9 mouse cellular contexts compared by ENCODE assay signal in genomic region chr5:119670566-119671108, GRCm38 (mm10). TPM values are rescaled to one million over a fixed set of nuclear protein-coding genes. Genes with fewer than 3 reads are reported as not detected.
A peak's percentile ranks its signal among the peaks of the same experiment; 100 is the strongest.
DNase-seq lines count a peak whose midpoint lies in the region; ATAC-seq and TF ChIP-seq lines count a peak whose summit lies in the region.
"Had no signal": no experiment of that assay in that cellular context is flagged by ENCODE, and none has a peak within 500 bp of the region (broad histone marks: within the 10 kb centered on the region; RNA-seq: fewer than 3 reads in every experiment).

Gene Tbx3 (plus strand): TSS chr5:119670669.

- DNase-seq in 3134 (ENCODE audit: extremely low read depth, insufficient read length, low spot score), result peak; percentile 99
- peak; percentile 69 for DNase-seq in brain, adult 2 months (ENCODE audit: low read depth, low spot score)
- peak; percentile 93 for DNase-seq in kidney, postnatal 10 days
- DNase-seq in thymus, adult 2 months, result peak; percentile 16

- H3K9me3 ChIP-seq in forebrain, embryonic 12.5 days, result no peaks in the 10 kb centered on the region
- H3K9me3 ChIP-seq in heart, embryonic 15.5 days (replicated peaks), result no peaks in the 10 kb centered on the region
- no peaks in the 10 kb centered on the region for H3K9me3 ChIP-seq in liver, embryonic 12.5 days (replicated peaks)
- no peaks in the 10 kb centered on the region for H3K9me3 ChIP-seq in neural tube, embryonic 12.5 days

- peaks cover 21% of the 10 kb centered on the region for H3K4me1 ChIP-seq in forebrain, embryonic 12.5 days
- peaks cover 30% of the 10 kb centered on the region for H3K4me1 ChIP-seq in heart, embryonic 15.5 days (replicated peaks)
- H3K4me1 ChIP-seq in liver, embryonic 12.5 days, result peaks cover 19% of the 10 kb centered on the region; the same call in 1 of the 2 replicates
- H3K4me1 ChIP-seq in neural tube, embryonic 12.5 days, result peaks cover 16% of the 10 kb centered on the region; the same call in 1 of the 2 replicates
- no peaks in the 10 kb centered on the region for H3K4me1 ChIP-seq in thymus, adult 2 months (replicated peaks; ENCODE audit: control insufficient read depth, insufficient read depth, low read length)

- peak within 1 kb of the TSS; percentile 33 for H3K4me3 ChIP-seq in forebrain, embryonic 12.5 days (replicated peaks)
- peak within 1 kb of the TSS; percentile 46 for H3K4me3 ChIP-seq in heart, embryonic 15.5 days
- H3K4me3 ChIP-seq in liver, embryonic 12.5 days, result peak within 1 kb of the TSS; percentile 49
- peak within 1 kb of the TSS; percentile 29 for H3K4me3 ChIP-seq in neural tube, embryonic 12.5 days
- no peak within 1 kb of the TSS for H3K4me3 ChIP-seq in thymus, adult 2 months (ENCODE audit: control insufficient read depth, insufficient read depth, low read length)

- H3K4me2 ChIP-seq in forebrain, embryonic 12.5 days, result peak within 1 kb of the TSS; percentile 52
- peak within 1 kb of the TSS; percentile 94 for H3K4me2 ChIP-seq in heart, embryonic 15.5 days
- peak within 1 kb of the TSS; percentile 62 for H3K4me2 ChIP-seq in liver, embryonic 12.5 days
- H3K4me2 ChIP-seq in neural tube, embryonic 12.5 days (replicated peaks), result peak within 1 kb of the TSS; percentile 60

- no peak for TF ChIP-seq POLR2A in thymus, adult 2 months (IDR thresholded peaks at IDR 0.05; ENCODE audit: control insufficient read depth, extremely low read depth, insufficient read depth, low read length, poor library complexity)

- H3K9ac ChIP-seq in forebrain, embryonic 12.5 days, result peak within 1 kb of the TSS; percentile 38; the same call in 1 of the 2 replicates
- H3K9ac ChIP-seq in heart, embryonic 15.5 days, result peak within 1 kb of the TSS; percentile 58
- peak within 1 kb of the TSS; percentile 55 for H3K9ac ChIP-seq in liver, embryonic 12.5 days
- H3K9ac ChIP-seq in neural tube, embryonic 12.5 days, result peak within 1 kb of the TSS; percentile 48; the same call in 1 of the 2 replicates

- H3K27ac ChIP-seq in forebrain, embryonic 12.5 days, result no peak within 1 kb of the TSS
- H3K27ac ChIP-seq in heart, embryonic 15.5 days, result peak within 1 kb of the TSS; percentile 89
- peak within 1 kb of the TSS; percentile 81 for H3K27ac ChIP-seq in liver, embryonic 12.5 days
- no peak within 1 kb of the TSS; the same call in 1 of the 2 replicates for H3K27ac ChIP-seq in neural tube, embryonic 12.5 days
- no peak within 1 kb of the TSS for H3K27ac ChIP-seq in thymus, adult 2 months (ENCODE audit: control insufficient read depth, insufficient read depth, low read length)

- no peaks in the 10 kb centered on the region for H3K36me3 ChIP-seq in forebrain, embryonic 12.5 days (replicated peaks)
- no peaks in the 10 kb centered on the region for H3K36me3 ChIP-seq in heart, embryonic 15.5 days
- no peaks in the 10 kb centered on the region for H3K36me3 ChIP-seq in liver, embryonic 12.5 days
- H3K36me3 ChIP-seq in neural tube, embryonic 12.5 days, result no peaks in the 10 kb centered on the region
- no peaks in the 10 kb centered on the region for H3K36me3 ChIP-seq in thymus, adult 2 months (ENCODE audit: control insufficient read depth, insufficient read depth, low read length)

- H3K27me3 ChIP-seq in forebrain, embryonic 12.5 days, result peaks cover 96% of the 10 kb centered on the region
- peaks cover 79% of the 10 kb centered on the region for H3K27me3 ChIP-seq in heart, embryonic 15.5 days
- peaks cover 99% of the 10 kb centered on the region for H3K27me3 ChIP-seq in liver, embryonic 12.5 days (replicated peaks)
- H3K27me3 ChIP-seq in neural tube, embryonic 12.5 days (replicated peaks), result peaks cover 98% of the 10 kb centered on the region
- peaks cover 22% of the 10 kb centered on the region for H3K27me3 ChIP-seq in thymus, adult 2 months (ENCODE audit: control insufficient read depth, insufficient read depth, low read length)

- WGBS in forebrain, embryonic 12.5 days, result under 1% methylated on average over 43 of the region's 43 CpGs
- under 1% methylated on average over 43 of the region's 43 CpGs for WGBS in heart, embryonic 15.5 days
- WGBS in liver, embryonic 12.5 days (ENCODE audit: insufficient replicate concordance), result under 1% methylated on average over 43 of the region's 43 CpGs
- under 1% methylated on average over 42 of the region's 43 CpGs for WGBS in neural tube, embryonic 12.5 days
- under 1% methylated on average over 43 of the region's 43 CpGs for WGBS in thymus, adult 2 months

- ATAC-seq in forebrain, embryonic 12.5 days (ENCODE audit: low FRiP score), result peak; percentile 94
- peak; percentile 91 for ATAC-seq in heart, embryonic 15.5 days (replicated peaks; ENCODE audit: insufficient number of reproducible peaks, insufficient read depth, low FRiP score, low read depth)
- peak; percentile 84 for ATAC-seq in liver, embryonic 12.5 days
- peak; percentile 96 for ATAC-seq in neural tube, embryonic 12.5 days (ENCODE audit: low FRiP score, low read depth)
- ATAC-seq: Patski had no signal

- TF ChIP-seq CTCF in thymus, adult 2 months (IDR thresholded peaks at IDR 0.05; ENCODE audit: borderline replicate concordance, control insufficient read depth, extremely low read depth, insufficient read depth, low read length, poor library complexity), result no peak

RNA-seq across cellular contexts. Expression of gene Tbx3, which starts in this region (rescaled TPM):
- 1.7 and 2.3 TPM in 2 replicates for polyA plus RNA-seq in forebrain, embryonic 12.5 days (2016; fragmentation: Nextera tagmentation; extraction: Ambion mirVana)
- 10.0 and 11.4 TPM in 2 replicates for polyA plus RNA-seq in heart, embryonic 15.5 days (2015; fragmentation: Nextera tagmentation; extraction: Ambion mirVana)
- 9.3 and 10.7 TPM in 2 replicates for polyA plus RNA-seq in liver, embryonic 12.5 days (2016; fragmentation: Nextera tagmentation; extraction: Ambion mirVana)
- 8.6 and 11.0 TPM in 2 replicates for polyA plus RNA-seq in neural tube, embryonic 12.5 days (2016; fragmentation: Nextera tagmentation; extraction: Ambion mirVana)
- 2.1 and 3.2 TPM in 2 replicates for polyA plus RNA-seq in thymus, adult 2 months (2012; rRNA removed)
- polyA plus RNA-seq: Patski had no signal

Comparison
In these comparisons a context has a peak if more than half of its experiments do, and no peak if none do; other contexts are left out.
1. DNase-seq: peak in every context shown above with its lines; median percentile 99 in 3134; 93 in kidney, postnatal 10 days; 69 in brain, adult 2 months; 16 in thymus, adult 2 months.
2. H3K27ac ChIP-seq: peak in heart, embryonic 15.5 days (single experiment) and liver, embryonic 12.5 days (single experiment); none in forebrain, embryonic 12.5 days (single experiment), neural tube, embryonic 12.5 days (single experiment) and thymus, adult 2 months (single experiment).
3. Peak in every context shown above with its lines, with median percentiles within 50 percentile points of each other: ATAC-seq, H3K4me2 ChIP-seq and H3K9ac ChIP-seq.